Mouse (Mus musculus) erythroid progenitor cell, adult 5-6 weeks (primary cell): ENCODE results near the gene Ovca2. TPM values are rescaled to one million over a fixed set of nuclear protein-coding genes. Genes with fewer than 3 reads are reported as not detected.

ENCODE experiments used
- ATAC-seq: replicated peaks from 2 replicates; pipeline ENCODE4 v1.8.0; 2016; ENCODE audit warnings: moderate number of reproducible peaks, mild to moderate bottlenecking, moderate TSS enrichment, inconsistent platforms; ENCODE audit not compliant: poor library complexity, low FRiP score, severe bottlenecking
- total RNA-seq, 2 experiments: library from RNA; stranded (forward) in 1 of 2; stranded (reverse) in 1 of 2; fragments of 150-400 nt in 1 of 2; fragments of 186-747, 209-891 nt in 1 of 2; gene quantifications; 2 replicates each; pipeline versions ENCODE4 v1.2.3 to v1.2.4; 2015 to 2017; ENCODE audit warnings: low replicate concordance in 2 of 2

The Ovca2 gene
- total RNA-seq, 2 experiments from 2014 or later, result 4.2 TPM

DNA sequence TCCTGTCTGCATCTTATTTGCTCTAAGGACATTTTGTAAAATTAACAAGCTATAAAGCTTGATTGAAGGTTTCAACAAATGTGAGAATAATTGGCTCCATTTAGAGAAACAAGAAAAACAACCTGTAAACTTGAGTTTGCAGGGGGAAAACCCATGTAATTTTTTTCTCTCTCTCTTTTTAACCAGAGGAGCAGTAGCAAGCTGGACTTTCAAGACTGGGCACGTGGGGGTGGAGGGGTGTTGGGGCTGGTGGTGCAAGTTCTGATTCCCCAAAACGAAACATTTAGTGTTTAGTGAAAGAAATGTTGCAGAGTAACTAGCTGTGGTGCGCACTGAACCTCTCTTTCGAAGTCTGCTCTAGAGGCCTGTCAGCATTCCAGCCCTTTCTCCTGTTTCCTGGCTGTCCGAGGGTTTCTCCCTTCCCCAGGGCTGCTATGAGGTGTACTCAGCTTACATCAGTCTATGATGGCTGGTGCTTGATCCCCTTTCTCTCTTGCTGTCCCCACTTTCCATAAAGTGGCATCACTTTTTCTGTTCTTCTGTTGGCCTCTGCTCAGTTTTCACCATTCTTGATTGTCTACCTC lies 44.1 kb downstream of the Ovca2 start:
- no peak for ATAC-seq

DNA sequence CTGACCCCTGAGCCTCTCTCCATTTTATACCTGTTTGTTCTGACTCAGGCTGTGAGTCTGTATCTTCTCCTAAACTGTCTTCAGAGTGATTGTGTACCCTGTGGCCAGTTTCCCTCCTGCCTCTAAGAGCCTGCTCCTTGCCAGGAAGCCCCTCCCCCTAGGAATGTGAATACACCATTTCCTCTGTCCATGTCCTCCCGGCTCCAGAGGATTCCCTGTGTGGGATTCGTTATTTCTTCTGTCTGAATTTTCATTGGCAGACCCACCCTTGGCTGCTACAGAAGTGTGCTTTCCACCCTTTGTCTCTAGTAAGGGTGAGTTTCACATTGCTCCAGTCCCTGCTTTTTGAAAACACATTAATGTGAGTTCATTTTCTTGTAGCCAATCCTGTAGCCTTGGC lies 44.7 kb downstream of the Ovca2 start:
- ATAC-seq, result no peak

DNA sequence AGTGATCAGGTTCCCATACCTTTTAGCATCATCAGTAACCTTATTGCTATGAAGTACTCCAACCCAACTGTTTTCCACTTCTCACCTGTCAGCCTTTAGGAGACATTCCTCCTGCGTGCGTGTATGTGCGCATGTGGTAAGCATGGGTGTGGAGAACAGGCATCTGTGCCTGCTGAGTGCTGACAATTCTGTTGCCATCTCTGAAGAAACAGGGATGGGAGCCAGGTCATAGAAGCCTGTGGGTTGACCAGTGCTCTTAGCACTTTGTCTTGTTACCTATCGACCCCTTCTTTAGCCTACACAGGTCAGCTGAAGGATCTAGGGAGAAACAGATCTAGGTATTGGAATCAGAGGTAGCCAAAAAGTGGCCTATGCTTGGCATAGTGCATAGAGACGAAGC lies 45.2 kb downstream of the Ovca2 start:
- no peak for ATAC-seq

DNA sequence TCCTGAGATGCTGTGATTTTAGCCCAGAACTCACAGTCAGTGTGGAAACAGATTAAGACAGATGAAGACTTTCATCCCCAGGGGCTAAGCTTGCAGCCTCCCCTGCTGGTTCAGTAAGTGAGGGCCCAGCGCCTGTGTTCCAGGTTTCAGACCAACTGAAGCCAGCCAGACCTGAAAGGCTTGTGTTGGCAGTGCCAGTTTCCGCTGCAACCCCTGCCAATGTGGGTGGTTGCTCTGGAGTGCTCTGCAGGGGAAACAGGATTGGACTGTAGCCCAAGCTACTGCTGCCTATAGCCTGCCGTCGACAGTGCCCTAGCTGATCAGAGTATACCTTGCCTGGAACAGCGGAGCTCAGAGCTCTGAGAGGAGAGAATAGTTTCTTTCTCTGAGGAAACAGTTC lies 46.4 kb downstream of the Ovca2 start:
- ATAC-seq, result no peak

DNA sequence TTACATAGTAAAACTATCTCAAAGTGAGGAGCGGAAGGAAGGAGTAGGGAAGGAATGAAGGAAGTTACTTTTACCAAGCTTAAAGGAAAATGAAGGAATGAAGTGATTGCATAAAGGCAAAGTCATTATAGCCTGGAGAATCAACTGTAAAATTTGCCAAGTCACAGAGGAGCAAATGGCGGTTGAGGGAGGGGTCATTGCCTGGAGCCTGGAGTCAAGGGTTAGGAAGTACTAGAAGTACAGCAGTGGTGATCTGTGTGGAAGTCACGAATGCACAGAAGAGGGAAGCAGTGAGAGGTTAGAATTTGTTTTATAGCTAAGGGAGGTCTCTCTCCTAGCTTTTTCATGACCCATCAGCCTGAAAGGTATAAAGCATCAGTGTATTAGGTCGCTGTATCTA lies 47.3 kb downstream of the Ovca2 start:
- ATAC-seq, result no peak

DNA sequence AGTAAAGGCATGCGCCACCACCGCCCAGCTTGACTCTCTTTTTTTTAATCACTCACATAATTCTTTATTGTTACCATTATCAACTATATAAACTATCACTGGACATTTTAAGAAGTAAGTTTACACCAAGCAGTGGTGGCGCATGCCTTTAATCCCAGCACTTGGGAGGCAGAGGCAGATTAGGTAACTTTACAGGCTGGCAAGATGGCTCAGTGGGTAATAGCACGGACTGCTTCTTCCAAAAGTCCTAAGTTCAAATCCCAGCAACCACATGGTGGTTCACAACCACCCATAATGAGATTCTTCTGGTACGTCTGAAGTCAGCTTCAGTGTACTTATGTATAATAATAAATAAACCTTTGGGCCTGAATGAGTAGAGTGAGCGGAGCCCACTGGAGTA lies 49.2 kb downstream of the Ovca2 start:
- no peak for ATAC-seq

DNA sequence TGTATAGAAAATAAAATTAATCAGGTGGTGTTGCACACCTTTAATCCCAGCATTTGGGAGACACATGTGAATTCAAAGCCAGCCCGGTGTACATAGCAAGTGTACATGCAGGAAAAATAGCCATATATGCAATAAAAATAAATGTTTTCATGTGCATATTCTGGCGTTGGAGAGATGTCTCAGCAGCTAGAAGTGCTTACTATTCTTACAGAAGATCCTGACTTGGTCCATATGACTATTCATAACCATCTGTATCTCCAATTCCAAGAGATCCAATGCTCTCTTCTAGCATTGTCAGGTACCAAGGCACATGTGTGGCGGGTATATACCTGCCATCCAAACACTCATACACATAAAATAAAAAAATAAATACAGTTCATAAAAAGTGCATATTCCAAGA lies 52.3 kb downstream of the Ovca2 start:
- no peak for ATAC-seq

Other genes with a start within 250 kb of the Ovca2 start
- gene Hic1, start 9.3 kb downstream of the Ovca2 start, total RNA-seq (2015; ENCODE audit: low replicate concordance), result not detected in 2 replicates
- not detected in 2 replicates for gene Hic1, start 9.3 kb downstream of the Ovca2 start, total RNA-seq (2017; ENCODE audit: low replicate concordance)
- not detected in 2 replicates for gene Dph1, start 12.4 kb upstream of the Ovca2 start, total RNA-seq (2015; ENCODE audit: low replicate concordance)
- 1.1 and 6.3 TPM in 2 replicates for gene Dph1, start 12.4 kb upstream of the Ovca2 start, total RNA-seq (2017; ENCODE audit: low replicate concordance)
- 0.42 and 1.1 TPM in 2 replicates for gene Rtn4rl1, start 14.9 kb upstream of the Ovca2 start, total RNA-seq (2015; ENCODE audit: low replicate concordance)
- not detected in 2 replicates for gene Rtn4rl1, start 14.9 kb upstream of the Ovca2 start, total RNA-seq (2017; ENCODE audit: low replicate concordance)
- 76.7 and 95.5 TPM in 2 replicates for gene Rpa1, start 169.5 kb upstream of the Ovca2 start, total RNA-seq (2015; ENCODE audit: low replicate concordance)
- gene Rpa1, start 169.5 kb upstream of the Ovca2 start, total RNA-seq (2017; ENCODE audit: low replicate concordance), result 100 and 110 TPM in 2 replicates
- 6.1 and 8.4 TPM in 2 replicates for gene Smyd4, start 169.6 kb upstream of the Ovca2 start, total RNA-seq (2015; ENCODE audit: low replicate concordance)
- gene Smyd4, start 169.6 kb upstream of the Ovca2 start, total RNA-seq (2017; ENCODE audit: low replicate concordance), result 1.1 and 5.3 TPM in 2 replicates
- gene Serpinf1, start 243.9 kb upstream of the Ovca2 start, total RNA-seq (2015; ENCODE audit: low replicate concordance), result 2.9 and 26.0 TPM in 2 replicates
- gene Serpinf1, start 243.9 kb upstream of the Ovca2 start, total RNA-seq (2017; ENCODE audit: low replicate concordance), result 2.2 TPM in 1 of 2 replicates, not detected in the other